Mouse (Mus musculus): Measurements from ENCODE around the gene Maz. TPM values are rescaled to one million over a fixed set of nuclear protein-coding genes. Genes with fewer than 3 reads are reported as not detected.

Maz gene
- total and polyA plus RNA-seq, 3 experiments, result 234 to 540 TPM; not detected in 1

DNA sequence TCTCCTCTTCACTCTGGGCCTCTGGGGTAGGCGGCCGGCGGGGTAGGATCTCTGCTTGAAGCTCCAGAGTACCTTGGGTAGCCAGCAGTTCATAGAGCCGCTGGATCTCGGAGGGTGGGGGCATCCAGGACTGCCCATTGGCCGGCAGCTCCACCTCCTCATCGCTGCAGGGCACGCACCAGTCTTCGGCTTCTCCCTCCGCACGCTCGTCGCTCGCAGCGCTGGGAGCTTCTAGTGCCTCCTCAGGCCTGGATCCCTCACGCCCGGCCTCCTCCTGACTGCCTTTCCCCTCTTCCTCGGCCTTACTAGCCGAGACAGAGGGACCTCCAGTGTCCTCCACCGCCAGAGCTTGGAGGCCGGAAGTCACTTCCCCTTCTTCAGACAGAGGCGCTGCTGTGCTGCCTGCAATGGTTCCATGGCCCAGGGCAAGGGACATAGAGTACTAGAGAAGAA, 10.3 kb downstream of the Maz start (continued):
- TF ChIP-seq E2F4 (IDR thresholded peaks at IDR 0.05; ENCODE audit: borderline replicate concordance, low read depth, low read length) (no peak), MAX (IDR thresholded peaks at IDR 0.05; ENCODE audit: low read length) (peak; percentile 41), BHLHE40 (IDR thresholded peaks at IDR 0.05; ENCODE audit: borderline replicate concordance, low read depth, low read length) (no peak), CTCF (IDR thresholded peaks at IDR 0.05 in 2 of 3, conservative IDR thresholded peaks at IDR 0.05 in 1 of 3; ENCODE audit: control insufficient read depth in 1 of 3, insufficient read depth in 1 of 3, low read depth in 2 of 3, low read length in 3 of 3, poor library complexity in 1 of 3, severe bottlenecking in 1 of 3) (no peak), MYB (IDR thresholded peaks at IDR 0.05; ENCODE audit: low read depth, low read length) (no peak), TBP (IDR thresholded peaks at IDR 0.05; ENCODE audit: low read depth, low read length) (0 out of 2 replicates have a peak, but pooled peaks have one; percentile 5), TAL1 (IDR thresholded peaks at IDR 0.05; ENCODE audit: low read length) (no peak), KAT2A (conservative IDR thresholded peaks at IDR 0.05; ENCODE audit: low read depth, low read length) (no peak), POLR2AphosphoS5 (IDR thresholded peaks at IDR 0.05; ENCODE audit: borderline replicate concordance, low read depth, low read length) (no peak), MAZ (IDR thresholded peaks at IDR 0.05; ENCODE audit: low read depth, low read length) (no peak; the same call in 1 of the 2 replicates), POLR2AphosphoS2 (IDR thresholded peaks at IDR 0.05; ENCODE audit: low read length) (no peak; the same call in 1 of the 2 replicates), NRF1 (IDR thresholded peaks at IDR 0.05; ENCODE audit: insufficient read depth, low read depth, low read length, poor library complexity, severe bottlenecking) (0 out of 2 replicates have a peak, but pooled peaks have one; percentile 4), RAD21 (IDR thresholded peaks at IDR 0.05; ENCODE audit: low read depth, low read length) (no peak), RCOR1 (IDR thresholded peaks at IDR 0.05; ENCODE audit: low read depth, low read length) (no peak), ELF1 (IDR thresholded peaks at IDR 0.05; ENCODE audit: low read depth, low read length) (peak; percentile 77), ZC3H11A (IDR thresholded peaks at IDR 0.05; ENCODE audit: low read depth, low read length) (no peak), NELFE (IDR thresholded peaks at IDR 0.05; ENCODE audit: low read depth, low read length) (peak; percentile 8), MAFK (IDR thresholded peaks at IDR 0.05; ENCODE audit: borderline replicate concordance, low read depth, low read length) (no peak), ZNF384 (IDR thresholded peaks at IDR 0.05; ENCODE audit: low read depth, low read length) (no peak)

DNA sequence TGATC, 10.6 kb downstream of the Maz start, which contains the start of gene Pagr1b:
Gene Pagr1b (minus strand): TSS at position 4 of the 5 bp plus-strand sequence.
- Histone ChIP-seq H3K27me3 (ENCODE audit: control insufficient read depth in 1 of 2, insufficient read depth in 2 of 2, low read length in 2 of 2) (no peaks in the 10 kb centered on the region), H3K9me3 (replicated peaks; ENCODE audit: insufficient read depth, low read length) (no peaks in the 10 kb centered on the region), H3K4me1 (ENCODE audit: control insufficient read depth in 1 of 2, insufficient read depth in 2 of 2, low read length in 2 of 2) (peaks cover 0 to 10% of the 10 kb centered on the region in 2 experiments; a peak in 3 of 4 replicates), H3K9ac (ENCODE audit: control insufficient read depth, low read depth, low read length, poor library complexity, severe bottlenecking) (peak within 1 kb of the TSS; percentile 99), H3K79me2 (ENCODE audit: control insufficient read depth, insufficient read depth, low read length, poor library complexity) (peaks cover 36% of the 10 kb centered on the region), H3K27ac (ENCODE audit: control insufficient read depth, low read depth, low read length) (peak within 1 kb of the TSS; percentile 96), H3K4me3 (ENCODE audit: control insufficient read depth in 1 of 2, insufficient read depth in 1 of 2, low read depth in 2 of 2, low read length in 2 of 2) (peak within 1 kb of the TSS; percentile 68 to 99), H3K36me3 (ENCODE audit: control insufficient read depth in 1 of 2, insufficient read depth in 2 of 2, low read length in 2 of 2) (peaks cover 0 to 10% of the 10 kb centered on the region in 2 experiments; a peak in 2 of 4 replicates)
- TF ChIP-seq RAD21 (IDR thresholded peaks at IDR 0.05; ENCODE audit: low read depth, low read length) (no peak), RCOR1 (IDR thresholded peaks at IDR 0.05; ENCODE audit: low read depth, low read length) (no peak), MYB (IDR thresholded peaks at IDR 0.05; ENCODE audit: low read depth, low read length) (no peak), TAL1 (IDR thresholded peaks at IDR 0.05; ENCODE audit: low read length) (no peak), GATA1 (IDR thresholded peaks at IDR 0.05; ENCODE audit: low read depth, low read length) (no peak)
- no peak for DNase-seq (ENCODE audit: low read depth, low spot score)
